Mouse (Mus musculus): Measurements from ENCODE around the gene Gria1.

GRCm38 (mm10) chr11:57018536-57018935, 7.3 kb downstream of the Gria1 start:
- TF ChIP-seq GATA1 (IDR thresholded peaks at IDR 0.05; ENCODE audit: low read length): no peak
- TF ChIP-seq TAL1 (IDR thresholded peaks at IDR 0.05; ENCODE audit: low read length): no peak
